Mouse (Mus musculus) kidney, postnatal 0 days (tissue): ENCODE results near the gene Esyt1. TPM values are rescaled to one million over a fixed set of nuclear protein-coding genes. Genes with fewer than 3 reads are reported as not detected.
"Not testable (repeated sequence)": the region's sequence is repeated elsewhere in the genome, so short reads cannot be mapped to it uniquely, and the experiment has no call there.

Experiments used
- ATAC-seq: fragments of 200-750 bp; cut with Nextera tagmentation; replicated peaks from 2 replicates; pipeline ENCODE4 v1.8.0; 2017; ENCODE audit warnings: low read depth, moderate number of reproducible peaks, moderate TSS enrichment, moderate library complexity; ENCODE audit not compliant: low FRiP score
- DNase-seq: peaks from one replicate; pipeline ENCODE4 v3.0.0-alpha.2; 2016; ENCODE audit warnings: low spot score
- H3K27ac ChIP-seq: fragments of 300-500 bp; sonication (generic); 2 replicates; pipeline ENCODE4 v1.5.1; 2014; ENCODE audit warnings: mild to moderate bottlenecking
- H3K27me3 ChIP-seq: fragments of 300-500 bp; sonication (generic); 2 replicates; pipeline ENCODE4 v1.6.1; 2014; ENCODE audit warnings: low read length, mixed read lengths; ENCODE audit not compliant: insufficient read depth
- H3K36me3 ChIP-seq: fragments of 300-500 bp; sonication (generic); 2 replicates; pipeline ENCODE4 v1.6.1; 2014; ENCODE audit warnings: low read length, mixed read lengths; ENCODE audit not compliant: insufficient read depth
- H3K4me1 ChIP-seq: fragments of 300-500 bp; sonication (generic); replicated peaks from 2 replicates; pipeline ENCODE4 v1.6.1; 2014; ENCODE audit warnings: antibody characterized with exemption, low read length, mixed read lengths; ENCODE audit not compliant: insufficient read depth
- H3K4me2 ChIP-seq: fragments of 300-500 bp; sonication (generic); 2 replicates; pipeline ENCODE4 v1.6.1; 2014; ENCODE audit warnings: mild to moderate bottlenecking, low read length, moderate library complexity, mixed read lengths
- H3K4me3 ChIP-seq: fragments of 300-500 bp; sonication (generic); replicated peaks from 2 replicates; pipeline ENCODE4 v1.5.1; 2014; ENCODE audit warnings: low read depth, low read length
- H3K9ac ChIP-seq: fragments of 300-500 bp; sonication (generic); 2 replicates; pipeline ENCODE4 v1.6.1; 2014; ENCODE audit warnings: low read depth, low read length
- H3K9me3 ChIP-seq: fragments of 300-500 bp; sonication (generic); replicated peaks from 2 replicates; pipeline ENCODE4 v1.6.1; 2016; ENCODE audit warnings: low read length, inconsistent platforms, mixed read lengths
- CTCF ChIP-seq: IDR thresholded peaks from 2 replicates; pipeline ENCODE4 v1.5.1; 2016; ENCODE audit warnings: antibody characterized with exemption, low read depth, mild to moderate bottlenecking, moderate library complexity
- WGBS: fragments of 180-500 bp; shearing (Covaris S2); extraction: QIAGEN DNeasy Blood & Tissue Kit; methylation state at CpG from one replicate; pipeline ENCODE4 v1.1.7; 2014; 5-methylcytosine and 5-hydroxymethylcytosine counted together
- polyA plus RNA-seq: library from polyadenylated mRNA; unstranded; fragments of >200 nt; fragmentation: Nextera tagmentation; extraction: Ambion mirVana; gene quantifications from 2 replicates; pipeline ENCODE4 v1.2.1, GENCODE M21; 2015

Gene Esyt1
- polyA plus RNA-seq, 1 experiment from 2014 or later = 15.9 TPM

- no peak for TF ChIP-seq CTCF
- Histone ChIP-seq H3K4me3 (peak overlapping the region; percentile 71), H3K27ac (peak overlapping the region; percentile 97), H3K4me1 (peaks cover 26% of the 10 kb centered on the region), H3K9ac (peak overlapping the region; percentile 67), H3K27me3 (no peaks in the 10 kb centered on the region), H3K4me2 (peak overlapping the region; percentile 62), H3K9me3 (no peaks in the 10 kb centered on the region), H3K36me3 (peaks cover 34% of the 10 kb centered on the region)
- peak; percentile 51 for ATAC-seq
- DNase-seq = peak; percentile 88
- WGBS = 10% methylated on average over 12 of the region's 12 CpGs
Observed at GRCm38 (mm10) chr10:128492633-128493311, 32.9 kb downstream of the Esyt1 start.

- H3K4me3 ChIP-seq = peak overlapping the region; percentile 71
- not testable (repeated sequence) for H3K9me3 ChIP-seq, DNase-seq, ATAC-seq, H3K27me3 ChIP-seq
- H3K27ac ChIP-seq = peak overlapping the region; percentile 97
- H3K36me3 ChIP-seq = peaks cover 41% of the 10 kb centered on the region
- WGBS = 15% methylated on average over 7 of the region's 8 CpGs
- peak overlapping the region; percentile 67 for H3K9ac ChIP-seq
- H3K4me2 ChIP-seq = peak overlapping the region; percentile 62
- H3K4me1 ChIP-seq = peaks cover 23% of the 10 kb centered on the region
Observed at GRCm38 (mm10) chr10:128492051-128492450, 33.6 kb downstream of the Esyt1 start.

- Histone ChIP-seq H3K36me3 (peaks cover 42% of the 10 kb centered on the region), H3K27me3 (no peaks in the 10 kb centered on the region), H3K9ac (peak overlapping the region; percentile 6; the same call in 1 of the 2 replicates), H3K27ac (peak overlapping the region; percentile 32; the same call in 1 of the 2 replicates), H3K4me3 (peak overlapping the region; percentile 71), H3K9me3 (no peaks in the 10 kb centered on the region), H3K4me2 (peak overlapping the region; percentile 62), H3K4me1 (peaks cover 21% of the 10 kb centered on the region)
- no peak for TF ChIP-seq CTCF
- 29% methylated on average over 6 of the region's 6 CpGs for WGBS
- peak; percentile 59 for DNase-seq
- no peak for ATAC-seq
Observed at GRCm38 (mm10) chr10:128491495-128491894, 34.2 kb downstream of the Esyt1 start.

GRCm38 (mm10) chr10:128490912-128491311 lies 34.8 kb downstream of the Esyt1 start:
- Histone ChIP-seq H3K9me3 (no peaks in the 10 kb centered on the region), H3K27ac (0 out of 2 replicates have a peak overlapping the region, but pooled peaks have one; percentile 32), H3K4me1 (peaks cover 21% of the 10 kb centered on the region), H3K4me3 (no peak overlapping the region), H3K36me3 (peaks cover 44% of the 10 kb centered on the region), H3K4me2 (peak overlapping the region; percentile 62; the same call in 1 of the 2 replicates), H3K9ac (no peak overlapping the region), H3K27me3 (no peaks in the 10 kb centered on the region)
- 31% methylated on average over 5 of the region's 5 CpGs for WGBS
- ATAC-seq = no peak
- TF ChIP-seq CTCF = no peak
- no peak for DNase-seq

GRCm38 (mm10) chr10:128490232-128490631 lies 35.4 kb downstream of the Esyt1 start:
- H3K9ac ChIP-seq = no peak overlapping the region
- DNase-seq = no peak
- no peak overlapping the region for H3K4me3 ChIP-seq
- H3K4me1 ChIP-seq = peaks cover 21% of the 10 kb centered on the region
- ATAC-seq = no peak
- no peak overlapping the region for H3K4me2 ChIP-seq
- H3K36me3 ChIP-seq = peaks cover 51% of the 10 kb centered on the region
- H3K27me3 ChIP-seq = no peaks in the 10 kb centered on the region
- 51% methylated on average over 5 of the region's 5 CpGs for WGBS
- H3K27ac ChIP-seq = no peak overlapping the region; the same call in 1 of the 2 replicates
- H3K9me3 ChIP-seq = no peaks in the 10 kb centered on the region
- no peak for TF ChIP-seq CTCF

- peak overlapping the region; percentile 51; the same call in 1 of the 2 replicates for H3K27ac ChIP-seq
- no peaks in the 10 kb centered on the region for H3K9me3 ChIP-seq
- TF ChIP-seq CTCF = no peak
- H3K9ac ChIP-seq = no peak overlapping the region
- WGBS = 52% methylated on average over 4 of the region's 4 CpGs
- H3K27me3 ChIP-seq = no peaks in the 10 kb centered on the region
- no peak for DNase-seq
- no peak for ATAC-seq
- H3K4me2 ChIP-seq = no peak overlapping the region
- no peak overlapping the region for H3K4me3 ChIP-seq
- H3K4me1 ChIP-seq = peaks cover 17% of the 10 kb centered on the region
- H3K36me3 ChIP-seq = peaks cover 51% of the 10 kb centered on the region
Observed at GRCm38 (mm10) chr10:128489785-128490184, 35.9 kb downstream of the Esyt1 start.
